Mouse (Mus musculus) ES-Bruce4 (cell line): ENCODE data around the gene Dqx1.

ENCODE experiments used
- CTCF ChIP-seq: IDR thresholded peaks from one replicate; pipeline ENCODE4 v1.8.1; 2011; ENCODE audit warnings: low read depth, low read length
- POLR2A ChIP-seq: IDR thresholded peaks from one replicate; pipeline ENCODE4 v1.8.1; 2011; ENCODE audit warnings: low read length; ENCODE audit not compliant: insufficient read depth

DNA sequence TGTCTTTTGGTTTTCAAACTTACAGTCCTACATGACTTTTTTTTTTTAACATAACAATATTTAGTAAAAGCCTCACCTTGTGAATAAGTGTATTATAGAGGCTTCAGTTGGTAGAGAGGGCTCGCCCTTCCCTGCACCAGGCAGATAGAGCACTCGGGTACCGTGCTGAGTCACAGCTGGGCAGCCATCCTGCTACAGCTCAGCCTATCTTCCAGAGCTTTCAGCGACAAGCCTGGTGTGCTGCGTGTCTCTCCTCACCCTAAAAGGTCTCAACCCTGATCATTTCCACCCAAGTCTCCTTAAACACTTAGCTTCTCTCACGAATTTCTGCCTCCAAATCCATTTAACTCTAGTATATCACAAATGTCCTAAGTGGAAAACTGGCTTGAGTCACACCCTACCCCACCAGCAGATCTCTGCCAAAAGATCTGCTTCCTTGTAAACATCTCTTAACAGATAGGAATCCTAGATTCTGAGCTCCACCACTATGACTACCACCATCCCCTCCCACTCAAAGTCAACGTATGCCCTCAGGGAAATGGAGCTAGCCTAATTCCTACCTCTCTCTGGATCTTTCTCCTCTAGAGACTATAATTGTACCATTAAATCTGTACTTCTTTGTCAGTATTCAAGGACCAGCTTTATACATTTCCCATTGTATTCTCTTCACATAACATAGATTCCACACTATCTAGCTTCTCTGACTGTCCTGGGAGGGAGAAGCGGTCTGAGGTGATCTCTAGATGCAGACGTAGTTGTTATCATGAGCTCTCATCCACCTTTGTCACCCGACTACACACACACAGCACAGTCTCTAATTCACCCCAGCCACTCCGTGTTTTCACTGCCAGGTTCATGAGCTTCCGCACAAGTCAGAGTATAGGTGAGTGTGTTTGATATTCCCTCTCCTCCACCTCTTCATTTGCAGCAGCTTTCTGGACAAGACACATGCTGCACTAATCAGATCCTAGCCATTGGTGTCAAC, 42.9 kb upstream of the Dqx1 start:
- TF ChIP-seq CTCF, result no peak
- no peak for TF ChIP-seq POLR2A
